ENCODE assay signal across 7 mouse cellular contexts in genomic region chr11:58198663-58199062, GRCm38 (mm10). TPM values are rescaled to one million over a fixed set of nuclear protein-coding genes. Genes with fewer than 3 reads are reported as not detected.
A peak's percentile ranks its signal among the peaks of the same experiment; 100 is the strongest.
DNase-seq lines count a peak whose midpoint lies in the region; ATAC-seq and TF ChIP-seq lines count a peak whose summit lies in the region.

No protein-coding gene starts in this region.

- DNase-seq in lung, postnatal 0 days (ENCODE audit: low spot score): no peak
- DNase-seq in lung, adult 2 months: no peak
- no peak for DNase-seq in cerebellum, postnatal 10 days
- DNase-seq in spleen, postnatal 4 days (ENCODE audit: low spot score in 2 of 2): no peak

- H3K4me1 ChIP-seq in lung, postnatal 0 days (ENCODE audit: insufficient read depth, low read depth, low read length): 0 out of 2 replicates have a peak, but pooled peaks cover 3% of the 10 kb centered on the region
- H3K4me1 ChIP-seq in lung, adult 2 months (ENCODE audit: control insufficient read depth, insufficient read depth, low read length): peaks cover 3% of the 10 kb centered on the region
- no peaks in the 10 kb centered on the region for H3K4me1 ChIP-seq in forebrain, embryonic 15.5 days
- no peaks in the 10 kb centered on the region for H3K4me1 ChIP-seq in limb, embryonic 12.5 days (replicated peaks)
- H3K4me1 ChIP-seq in small intestine, adult 2 months (ENCODE audit: control insufficient read depth, insufficient read depth, insufficient read length, low read length): peaks cover 11% of the 10 kb centered on the region; the same call in 1 of the 2 replicates

- TF ChIP-seq EP300 in lung, postnatal 0 days (IDR thresholded peaks at IDR 0.05): no peak

- no peaks in the 10 kb centered on the region for H3K27me3 ChIP-seq in lung, postnatal 0 days (replicated peaks; ENCODE audit: insufficient read depth, low read length)
- H3K27me3 ChIP-seq in forebrain, embryonic 15.5 days: no peaks in the 10 kb centered on the region
- H3K27me3 ChIP-seq in limb, embryonic 12.5 days: no peaks in the 10 kb centered on the region
- H3K27me3 ChIP-seq in small intestine, adult 2 months (ENCODE audit: control insufficient read depth, insufficient read depth, low read length): no peaks in the 10 kb centered on the region

- H3K36me3 ChIP-seq in lung, postnatal 0 days (ENCODE audit: insufficient read depth, low read length): no peaks in the 10 kb centered on the region
- no peaks in the 10 kb centered on the region for H3K36me3 ChIP-seq in forebrain, embryonic 15.5 days
- no peaks in the 10 kb centered on the region for H3K36me3 ChIP-seq in limb, embryonic 12.5 days
- peaks cover 8% of the 10 kb centered on the region for H3K36me3 ChIP-seq in small intestine, adult 2 months (ENCODE audit: control insufficient read depth, insufficient read depth, low read length)

- H3K9me3 ChIP-seq in lung, postnatal 0 days (ENCODE audit: low read length): no peaks in the 10 kb centered on the region
- no peaks in the 10 kb centered on the region for H3K9me3 ChIP-seq in forebrain, embryonic 15.5 days
- H3K9me3 ChIP-seq in limb, embryonic 12.5 days: no peaks in the 10 kb centered on the region

- peak overlapping the region; percentile 67 for H3K4me2 ChIP-seq in lung, postnatal 0 days (replicated peaks; ENCODE audit: low read depth, low read length)
- peak overlapping the region; percentile 50 for H3K4me2 ChIP-seq in forebrain, embryonic 15.5 days (replicated peaks)
- peak overlapping the region; percentile 73 for H3K4me2 ChIP-seq in limb, embryonic 12.5 days

- no peak for ATAC-seq in lung, postnatal 0 days
- no peak for ATAC-seq in forebrain, embryonic 15.5 days (replicated peaks)
- ATAC-seq in limb, embryonic 12.5 days (ENCODE audit: insufficient number of reproducible peaks, insufficient read depth, low FRiP score, low TSS enrichment, low read depth): no peak

- no peak overlapping the region for H3K27ac ChIP-seq in lung, postnatal 0 days (ENCODE audit: low read length)
- H3K27ac ChIP-seq in forebrain, embryonic 15.5 days (replicated peaks): no peak overlapping the region
- no peak overlapping the region for H3K27ac ChIP-seq in limb, embryonic 12.5 days
- H3K27ac ChIP-seq in small intestine, adult 2 months (ENCODE audit: insufficient read depth, low read depth, low read length): peak overlapping the region; percentile 84; the same call in 1 of the 2 replicates

- H3K4me3 ChIP-seq in lung, postnatal 0 days (ENCODE audit: low read depth, low read length): peak overlapping the region; percentile 77
- no peak overlapping the region for H3K4me3 ChIP-seq in lung, adult 2 months (replicated peaks; ENCODE audit: extremely low read depth, low read depth, low read length)
- H3K4me3 ChIP-seq in forebrain, embryonic 15.5 days: no peak overlapping the region
- peak overlapping the region; percentile 55 for H3K4me3 ChIP-seq in limb, embryonic 12.5 days (replicated peaks)
- no peak overlapping the region; the same call in 1 of the 2 replicates for H3K4me3 ChIP-seq in small intestine, adult 2 months (ENCODE audit: low read depth, low read length)

- H3K9ac ChIP-seq in lung, postnatal 0 days (replicated peaks; ENCODE audit: low read depth): no peak overlapping the region
- no peak overlapping the region for H3K9ac ChIP-seq in forebrain, embryonic 15.5 days (replicated peaks)
- H3K9ac ChIP-seq in limb, embryonic 12.5 days (replicated peaks): no peak overlapping the region

- no peak for TF ChIP-seq POLR2A in lung, adult 2 months (IDR thresholded peaks at IDR 0.05; ENCODE audit: borderline replicate concordance, extremely low read depth, low read depth, low read length)
- no peak for TF ChIP-seq POLR2A in small intestine, adult 2 months (IDR thresholded peaks at IDR 0.05; ENCODE audit: low read depth, low read length)

- WGBS in lung, postnatal 0 days: 84% methylated on average over 4 of the region's 4 CpGs
- WGBS in lung, adult 2 months: 82% methylated on average over 4 of the region's 4 CpGs
- 94% methylated on average over 4 of the region's 4 CpGs for WGBS in forebrain, embryonic 15.5 days
- 77% methylated on average over 4 of the region's 4 CpGs for WGBS in limb, embryonic 12.5 days
- WGBS in small intestine, adult 2 months: 85% methylated on average over 4 of the region's 4 CpGs

- TF ChIP-seq CTCF in lung, postnatal 0 days (IDR thresholded peaks at IDR 0.05): no peak
- TF ChIP-seq CTCF in lung, adult 2 months (IDR thresholded peaks at IDR 0.05; ENCODE audit: insufficient read depth, low read length): no peak
- TF ChIP-seq CTCF in small intestine, adult 2 months (IDR thresholded peaks at IDR 0.05; ENCODE audit: extremely low read depth, insufficient read length, insufficient replicate concordance, low read depth, low read length): no peak

RNA-seq across cellular contexts. Expression of gene Igtp, which starts 0.7 kb away (rescaled TPM):
- polyA plus RNA-seq in lung, postnatal 0 days (2015; fragmentation: Nextera tagmentation; extraction: Ambion mirVana): 9.2 and 9.7 TPM in 2 replicates
- 11.6 and 14.7 TPM in 2 replicates for polyA plus RNA-seq in lung, adult 2 months (2012; rRNA removed)
- polyA plus RNA-seq in forebrain, embryonic 15.5 days (2015; fragmentation: Nextera tagmentation; extraction: Ambion mirVana): 1.3 and 1.5 TPM in 2 replicates
- 2.3 and 2.4 TPM in 2 replicates for polyA plus RNA-seq in limb, embryonic 12.5 days (2016; fragmentation: Nextera tagmentation; extraction: Ambion mirVana)
- 10.8 and 27.7 TPM in 2 replicates for polyA plus RNA-seq in small intestine, adult 2 months (2012; rRNA removed)

RNA-seq across cellular contexts. Expression of gene Irgm2, which starts 0.8 kb away (rescaled TPM):
- polyA plus RNA-seq in lung, postnatal 0 days (2015; fragmentation: Nextera tagmentation; extraction: Ambion mirVana): 6.9 TPM in 2 replicates
- polyA plus RNA-seq in lung, adult 2 months (2012; rRNA removed): 13.9 and 16.4 TPM in 2 replicates
- polyA plus RNA-seq in forebrain, embryonic 15.5 days (2015; fragmentation: Nextera tagmentation; extraction: Ambion mirVana): 0.55 and 0.86 TPM in 2 replicates
- polyA plus RNA-seq in limb, embryonic 12.5 days (2016; fragmentation: Nextera tagmentation; extraction: Ambion mirVana): 0.63 and 0.87 TPM in 2 replicates
- 7.1 and 22.7 TPM in 2 replicates for polyA plus RNA-seq in small intestine, adult 2 months (2012; rRNA removed)

RNA-seq across cellular contexts. Expression of gene Mrpl22, which starts 27.2 kb away (rescaled TPM):
- polyA plus RNA-seq in lung, postnatal 0 days (2015; fragmentation: Nextera tagmentation; extraction: Ambion mirVana): 75.1 and 81.7 TPM in 2 replicates
- polyA plus RNA-seq in lung, adult 2 months (2012; rRNA removed): 18.4 and 22.6 TPM in 2 replicates
- 106 and 107 TPM in 2 replicates for polyA plus RNA-seq in forebrain, embryonic 15.5 days (2015; fragmentation: Nextera tagmentation; extraction: Ambion mirVana)
- 135 and 144 TPM in 2 replicates for polyA plus RNA-seq in limb, embryonic 12.5 days (2016; fragmentation: Nextera tagmentation; extraction: Ambion mirVana)
- 8.3 and 13.9 TPM in 2 replicates for polyA plus RNA-seq in small intestine, adult 2 months (2012; rRNA removed)

RNA-seq across cellular contexts. Expression of gene Gemin5, which starts 30.3 kb away (rescaled TPM):
- 4.3 and 6.2 TPM in 2 replicates for polyA plus RNA-seq in lung, postnatal 0 days (2015; fragmentation: Nextera tagmentation; extraction: Ambion mirVana)
- 5.5 and 5.7 TPM in 2 replicates for polyA plus RNA-seq in lung, adult 2 months (2012; rRNA removed)
- 12.7 and 15.9 TPM in 2 replicates for polyA plus RNA-seq in forebrain, embryonic 15.5 days (2015; fragmentation: Nextera tagmentation; extraction: Ambion mirVana)
- 28.9 and 29.7 TPM in 2 replicates for polyA plus RNA-seq in limb, embryonic 12.5 days (2016; fragmentation: Nextera tagmentation; extraction: Ambion mirVana)
- 2.5 and 3.5 TPM in 2 replicates for polyA plus RNA-seq in small intestine, adult 2 months (2012; rRNA removed)

Comparison
In these comparisons a context has a peak if more than half of its experiments do, and no peak if none do; other contexts are left out.
1. H3K4me3 ChIP-seq: peak in lung, postnatal 0 days (single experiment) and limb, embryonic 12.5 days (single experiment); none in lung, adult 2 months (single experiment), forebrain, embryonic 15.5 days (single experiment) and small intestine, adult 2 months (single experiment).
2. Peak in every context shown above with its lines, with median percentiles within 50 percentile points of each other: H3K4me2 ChIP-seq.